Mouse (Mus musculus): ENCODE data around the gene Prps2. TPM values are rescaled to one million over a fixed set of nuclear protein-coding genes. Genes with fewer than 3 reads are reported as not detected.
"Not testable (repeated sequence)": the region's sequence is repeated elsewhere in the genome, so short reads cannot be mapped to it uniquely, and the experiment has no call there.

Prps2 gene
- polyA plus RNA-seq, 1 experiment from 2014 or later = 15.8 TPM

DNA sequence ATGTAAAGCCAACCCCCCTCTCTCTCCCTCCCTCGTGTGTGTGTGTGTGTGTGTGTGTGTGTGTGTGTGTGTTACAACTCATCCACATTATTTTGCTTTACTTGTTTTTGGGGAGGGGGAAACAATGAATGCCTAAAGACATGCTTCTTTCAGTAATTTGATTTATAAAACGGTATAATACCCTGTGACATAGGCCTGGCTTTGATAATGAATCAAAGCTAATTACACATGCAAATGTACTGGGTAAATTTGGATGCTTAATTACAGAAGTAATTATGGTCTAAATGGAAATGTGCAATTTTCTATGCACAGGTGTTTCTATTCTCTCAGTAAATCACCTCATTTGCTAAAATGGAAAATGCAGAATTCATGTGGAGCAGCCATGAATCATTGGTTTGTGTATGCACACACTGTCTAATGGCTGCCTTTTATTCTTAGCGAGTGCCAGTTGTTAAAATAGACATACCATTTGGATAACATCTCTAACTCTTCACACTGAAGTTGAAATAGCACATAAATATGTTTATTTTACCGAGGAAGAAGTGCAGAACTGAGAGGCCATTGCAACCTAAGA lies 61.2 kb downstream of the Prps2 start:
- 57% methylated on average over 4 of the region's 4 CpGs for WGBS (ENCODE audit: insufficient replicate concordance)
- Histone ChIP-seq H3K36me3 (no peaks in the 10 kb centered on the region), H3K9ac (no peak overlapping the region), H3K4me2 (no peak overlapping the region), H3K9me3 (replicated peaks) (no peaks in the 10 kb centered on the region), H3K4me1 (no peaks in the 10 kb centered on the region), H3K4me3 (no peak overlapping the region), H3K27me3 (replicated peaks) (0 out of 2 replicates have a peak, but pooled peaks cover 4% of the 10 kb centered on the region), H3K27ac (no peak overlapping the region)
- ATAC-seq = no peak

DNA sequence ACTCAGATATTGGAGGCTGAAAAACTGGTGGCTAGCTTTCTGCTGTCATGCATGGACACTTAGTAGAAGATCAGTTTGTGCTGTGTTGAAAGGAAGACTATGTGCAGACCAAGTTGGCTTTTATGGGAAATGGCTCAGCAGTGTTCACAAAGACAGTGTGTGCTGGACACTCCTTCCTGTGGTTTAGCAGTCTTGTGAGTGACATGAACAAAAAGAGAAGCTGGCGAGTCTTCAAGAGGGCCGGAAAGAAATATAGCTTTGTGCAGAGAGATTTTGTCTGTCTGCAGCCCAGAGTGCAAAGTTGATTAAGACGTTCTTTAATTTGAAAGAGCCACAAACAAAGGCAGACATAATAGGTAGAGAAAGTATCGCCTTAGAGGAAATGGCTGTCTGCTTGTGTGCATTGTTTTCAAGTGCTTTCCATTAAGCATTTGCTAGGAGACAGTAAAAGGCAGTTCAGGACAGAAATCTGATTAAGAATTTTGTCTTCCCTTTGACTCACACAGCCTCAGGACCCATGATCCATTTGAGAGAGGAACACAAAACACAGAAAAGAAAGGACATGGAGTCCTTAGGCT lies 63.6 kb downstream of the Prps2 start:
- Histone ChIP-seq H3K4me1 (no peaks in the 10 kb centered on the region), H3K36me3 (no peaks in the 10 kb centered on the region), H3K9me3 (replicated peaks) (no peaks in the 10 kb centered on the region), H3K4me3 (no peak overlapping the region), H3K27ac (no peak overlapping the region), H3K9ac (no peak overlapping the region), H3K4me2 (no peak overlapping the region), H3K27me3 (replicated peaks) (0 out of 2 replicates have a peak, but pooled peaks cover 4% of the 10 kb centered on the region)
- no peak for ATAC-seq
- 23% methylated on average over 4 of the region's 4 CpGs for WGBS (ENCODE audit: insufficient replicate concordance)

DNA sequence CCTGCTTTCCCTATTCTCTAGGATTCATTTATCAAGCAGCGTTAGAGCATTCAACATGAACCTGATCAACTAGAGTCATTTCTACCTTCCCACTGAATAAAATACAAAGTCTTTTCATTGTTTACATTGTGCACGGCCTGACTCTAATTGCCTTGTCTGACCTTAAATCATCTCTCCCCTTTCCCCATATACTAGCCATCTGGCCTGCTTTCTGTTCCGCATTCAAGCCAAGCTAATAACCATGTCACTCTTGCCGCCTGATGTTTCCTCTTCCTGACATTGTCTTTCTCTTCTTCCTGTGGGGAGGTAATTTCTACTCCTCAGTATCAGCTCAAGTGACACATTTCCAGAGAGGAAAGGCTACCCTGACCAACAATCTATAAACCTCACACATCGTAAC lies 66.8 kb downstream of the Prps2 start:
- Histone ChIP-seq H3K4me3 (no peak overlapping the region), H3K27ac (no peak overlapping the region), H3K27me3 (replicated peaks) (0 out of 2 replicates have a peak, but pooled peaks cover 4% of the 10 kb centered on the region), H3K9ac (no peak overlapping the region), H3K4me1 (no peaks in the 10 kb centered on the region), H3K4me2 (no peak overlapping the region), H3K36me3 (no peaks in the 10 kb centered on the region), H3K9me3 (replicated peaks) (no peaks in the 10 kb centered on the region)
- 39% methylated on average over 5 of the region's 5 CpGs for WGBS (ENCODE audit: insufficient replicate concordance)
- ATAC-seq = no peak

DNA sequence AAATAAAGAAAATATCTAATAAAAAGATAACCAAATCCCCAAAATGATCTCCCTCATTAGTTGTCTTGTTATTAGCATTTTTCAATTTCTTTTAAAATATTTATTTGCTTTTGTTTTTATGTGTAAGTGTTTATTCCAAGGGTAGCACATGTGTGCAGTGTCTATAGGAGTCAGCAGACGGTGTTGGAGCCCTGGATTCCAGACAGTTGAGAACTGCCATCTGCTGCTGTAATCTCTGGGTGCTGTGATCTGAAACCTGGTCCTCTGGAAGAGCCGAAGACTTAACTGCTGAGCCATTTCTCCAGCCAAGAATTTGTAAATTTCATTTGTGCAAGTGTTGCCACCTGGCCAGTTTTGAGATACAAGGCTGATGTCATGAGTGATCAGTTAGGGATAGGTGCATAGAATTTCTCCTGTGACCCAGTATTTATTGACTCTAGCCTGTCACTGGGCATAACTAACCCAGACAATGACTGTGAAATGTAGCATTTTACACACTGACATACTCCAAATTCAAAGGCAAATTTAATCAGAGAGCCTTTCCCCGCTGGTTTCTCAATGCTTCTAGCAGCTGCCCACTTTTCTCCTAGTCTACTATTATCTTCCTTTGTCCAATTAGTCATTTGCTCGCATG lies 67.3 kb downstream of the Prps2 start:
- H3K9me3 ChIP-seq (replicated peaks) = no peaks in the 10 kb centered on the region

DNA sequence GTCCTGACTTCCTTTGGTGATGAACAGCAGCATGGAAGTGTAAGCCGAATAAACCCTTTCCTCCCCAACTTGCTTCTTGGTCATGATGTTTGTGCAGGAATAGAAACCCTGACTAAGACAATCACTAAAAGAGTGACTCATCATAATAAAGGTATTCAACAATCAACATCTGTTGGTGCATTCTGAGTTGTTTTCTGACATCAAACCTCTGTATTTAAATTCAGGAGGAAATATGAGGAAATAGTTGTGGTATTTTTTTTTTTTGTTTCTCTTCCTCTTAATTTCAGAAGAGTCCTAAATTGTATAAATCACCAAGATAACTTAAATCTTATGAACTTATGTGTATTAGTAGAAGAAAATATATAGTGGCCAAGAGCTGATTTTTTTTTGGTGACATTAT lies 80.5 kb downstream of the Prps2 start:
- H3K9me3 ChIP-seq (replicated peaks); H3K9ac ChIP-seq; H3K36me3 ChIP-seq; H3K27ac ChIP-seq; H3K27me3 ChIP-seq (replicated peaks); H3K4me3 ChIP-seq; ATAC-seq; H3K4me1 ChIP-seq; H3K4me2 ChIP-seq: not testable (repeated sequence)
- WGBS (ENCODE audit: insufficient replicate concordance) = no CpG with 5 or more reads among the region's 1 CpGs

More for the DNA sequence above, 67.3 kb downstream of the Prps2 start:
- 0 out of 2 replicates have a peak, but pooled peaks cover 4% of the 10 kb centered on the region for H3K27me3 ChIP-seq (replicated peaks)
- WGBS (ENCODE audit: insufficient replicate concordance) = 52% methylated on average over 4 of the region's 4 CpGs
- H3K4me3 ChIP-seq = no peak overlapping the region
- no peak overlapping the region for H3K27ac ChIP-seq
- no peak for ATAC-seq
- H3K4me1 ChIP-seq = no peaks in the 10 kb centered on the region
- H3K4me2 ChIP-seq = no peak overlapping the region
- no peaks in the 10 kb centered on the region for H3K36me3 ChIP-seq
- H3K9ac ChIP-seq = no peak overlapping the region

Other genes starting within 250 kb of the Prps2 start
- 1,414 and 1,473 TPM in 2 replicates for gene Tmsb4x, start 173.4 kb downstream of the Prps2 start, polyA plus RNA-seq (2016; fragmentation: Nextera tagmentation; extraction: Ambion mirVana)
- 0.13 and 0.52 TPM in 2 replicates for gene Tlr8, start 118.4 kb downstream of the Prps2 start, polyA plus RNA-seq (2016; fragmentation: Nextera tagmentation; extraction: Ambion mirVana)
- 0.42 and 0.58 TPM in 2 replicates for gene Tlr7, start 52.2 kb downstream of the Prps2 start, polyA plus RNA-seq (2016; fragmentation: Nextera tagmentation; extraction: Ambion mirVana)

Data from liver, embryonic 12.5 days (tissue).